Mouse (Mus musculus) T-helper 17 cell (primary cell): ENCODE results near the gene Plekhg3.

Experiments used
- in situ Hi-C, 2 experiments: fragments of 300-600 bp; cut with MboI, MseI; formaldehyde crosslinking; loops; 1 replicate in 1 of 2; 2 replicates in 1 of 2; pipeline ENCODE4 v1.15.1; 2025; ENCODE audit warnings: high pct_unique_total_duplicates in 2 of 2

Gene Plekhg3

DNA sequence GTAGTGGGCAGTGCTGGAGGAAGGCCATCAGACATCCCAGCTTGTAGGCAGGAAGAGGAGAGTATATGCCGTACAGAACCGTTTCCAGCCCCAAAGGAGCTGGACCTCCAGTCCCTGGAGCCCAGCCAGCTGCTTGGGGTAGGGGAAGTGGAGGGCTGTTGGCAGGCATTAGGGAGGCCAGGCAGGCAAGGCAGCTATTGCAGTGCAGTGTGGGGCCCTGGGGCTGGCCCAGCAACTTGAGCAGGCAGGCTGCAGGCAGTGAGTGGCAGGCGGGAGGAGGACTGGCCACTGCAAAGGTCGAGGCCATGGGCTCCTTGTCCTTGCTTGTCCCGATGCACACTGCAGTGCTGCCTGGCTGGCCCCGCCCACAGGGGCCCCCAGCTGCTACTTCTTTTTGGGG, 52.1 kb downstream of the Plekhg3 start:
- in situ Hi-C loops: loop anchor here in 1 of 2 experiments (10.0 kb wide), 1 partner anchor 62 kb away; no protein-coding TSS in a partner anchor

DNA sequence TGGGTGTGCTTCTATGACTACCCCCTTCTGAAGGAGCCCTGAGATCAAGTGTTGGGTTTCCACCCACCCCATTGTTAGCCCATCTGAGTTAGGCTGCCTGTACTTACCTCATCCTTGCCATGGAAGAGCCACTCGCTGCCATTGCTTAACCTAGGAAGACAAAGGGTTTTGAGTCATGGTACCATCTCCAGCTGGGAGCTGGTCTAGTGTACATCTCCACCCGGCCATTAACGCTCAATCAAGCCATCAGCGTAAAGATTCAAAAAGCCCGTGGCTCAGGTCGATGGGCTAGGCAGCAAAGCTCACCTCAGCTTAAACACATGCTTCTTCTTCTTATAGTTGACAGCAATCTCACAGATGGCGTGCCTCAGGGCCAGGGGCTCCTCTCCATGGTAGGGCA, 52.8 kb downstream of the Plekhg3 start:
- in situ Hi-C loops: loop anchor here in 1 of 2 experiments (10.0 kb wide), 1 partner anchor 61 kb away; no protein-coding TSS in a partner anchor

DNA sequence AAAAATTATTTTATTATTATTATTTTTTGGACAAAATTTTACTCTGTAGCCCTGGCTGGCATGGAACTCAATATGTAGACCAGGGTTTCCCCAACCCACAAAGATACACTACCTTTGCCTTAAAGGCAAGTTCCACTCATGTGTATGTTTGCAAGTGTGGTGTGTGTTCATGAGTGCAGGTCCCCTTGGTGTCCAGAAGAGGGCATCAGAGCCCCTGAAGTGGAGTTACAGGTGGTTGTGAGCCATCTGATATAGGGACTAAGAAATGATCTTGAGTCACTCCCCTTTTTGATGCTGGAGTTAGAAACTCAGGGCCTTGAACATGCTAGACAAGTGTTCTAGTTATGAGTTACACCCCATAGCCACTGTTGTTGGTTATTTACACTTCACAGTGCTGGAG, 54.3 kb downstream of the Plekhg3 start:
- in situ Hi-C loops: loop anchor here in 1 of 2 experiments (10.0 kb wide), 1 partner anchor 60 kb away; no protein-coding TSS in a partner anchor

DNA sequence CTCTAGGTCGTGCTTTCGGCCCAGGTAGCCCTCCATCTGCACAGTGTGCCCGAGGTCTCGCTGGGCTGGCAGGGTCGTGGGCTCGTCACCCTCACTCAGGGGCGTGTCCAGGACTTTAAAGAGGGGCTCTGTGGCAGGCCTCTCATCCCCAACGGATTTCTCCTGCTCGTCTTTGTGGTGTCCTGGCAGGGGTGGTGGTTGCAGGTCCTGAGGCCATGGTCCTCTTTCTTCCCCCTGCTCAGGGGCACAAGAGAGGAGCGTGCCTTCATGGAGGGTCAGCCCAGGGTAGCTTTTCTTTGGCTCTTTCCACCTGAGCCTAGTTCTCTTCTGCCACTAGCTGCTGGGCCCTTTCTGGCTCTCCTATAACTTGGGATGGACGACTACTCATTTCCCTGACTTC, 56.7 kb downstream of the Plekhg3 start:
- in situ Hi-C loops: loop anchor here in 1 of 2 experiments (10.0 kb wide), 1 partner anchor 57 kb away; no protein-coding TSS in a partner anchor

DNA sequence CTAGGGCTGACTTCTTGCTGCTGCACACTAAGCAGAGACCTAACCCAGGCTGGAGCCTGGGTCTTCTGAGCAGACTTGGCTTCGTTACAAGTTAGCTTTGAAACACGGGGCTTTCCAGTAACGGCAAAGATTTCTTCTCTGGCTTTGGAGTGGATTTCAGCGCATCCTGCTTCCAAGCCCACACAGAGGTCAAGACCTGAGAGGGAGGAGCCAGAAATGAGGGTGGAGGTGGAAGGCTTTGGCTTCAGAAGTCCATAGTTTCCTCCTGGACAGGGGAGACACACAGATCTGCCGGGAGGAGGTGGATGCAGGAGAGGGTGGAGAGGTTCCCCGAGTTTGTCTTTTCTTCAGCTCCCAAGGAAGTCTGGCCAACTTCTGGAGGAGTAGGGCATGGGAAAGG, 58.8 kb downstream of the Plekhg3 start:
- in situ Hi-C loops: loop anchor here in 1 of 2 experiments (10.0 kb wide), 1 partner anchor 55 kb away; no protein-coding TSS in a partner anchor

DNA sequence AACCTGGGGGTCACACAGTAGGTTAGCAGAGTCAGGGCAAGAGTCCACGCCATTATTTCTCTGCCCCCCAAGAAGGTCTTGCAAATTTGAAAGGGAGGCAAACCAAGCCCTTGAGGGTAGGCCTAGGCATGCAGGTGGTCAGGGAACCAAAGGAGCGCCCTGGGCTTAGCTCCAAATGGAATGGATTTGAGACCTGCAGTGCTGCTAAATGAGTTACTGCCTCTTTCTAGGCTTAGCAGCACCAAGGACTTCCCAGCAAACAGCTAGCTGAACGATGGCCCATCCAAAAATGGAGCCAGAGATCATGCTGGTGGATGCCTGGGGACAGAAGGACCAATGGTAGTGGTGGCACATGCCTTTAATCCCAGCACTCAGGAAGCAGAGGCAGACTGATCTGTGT, 60.3 kb downstream of the Plekhg3 start:
- in situ Hi-C loops: loop anchor here in 1 of 2 experiments (5.0 kb wide), 1 partner anchor 99 kb away; no protein-coding TSS in a partner anchor

- in situ Hi-C loops: loop anchor here in 1 of 2 experiments (5.0 kb wide), 1 partner anchor 100 kb away; no protein-coding TSS in a partner anchor
Observed at GRCm38 (mm10) chr12:76592213-76592612, 61.5 kb downstream of the Plekhg3 start.

GRCm38 (mm10) chr12:76593254-76593653, 62.6 kb downstream of the Plekhg3 start:
- in situ Hi-C loops: loop anchor here in 1 of 2 experiments (5.0 kb wide), 1 partner anchor 101 kb away; no protein-coding TSS in a partner anchor

GRCm38 (mm10) chr12:76593839-76594322, 63.2 kb downstream of the Plekhg3 start:
- in situ Hi-C loops: loop anchor here in 1 of 2 experiments (5.0 kb wide), 1 partner anchor 102 kb away; no protein-coding TSS in a partner anchor

DNA sequence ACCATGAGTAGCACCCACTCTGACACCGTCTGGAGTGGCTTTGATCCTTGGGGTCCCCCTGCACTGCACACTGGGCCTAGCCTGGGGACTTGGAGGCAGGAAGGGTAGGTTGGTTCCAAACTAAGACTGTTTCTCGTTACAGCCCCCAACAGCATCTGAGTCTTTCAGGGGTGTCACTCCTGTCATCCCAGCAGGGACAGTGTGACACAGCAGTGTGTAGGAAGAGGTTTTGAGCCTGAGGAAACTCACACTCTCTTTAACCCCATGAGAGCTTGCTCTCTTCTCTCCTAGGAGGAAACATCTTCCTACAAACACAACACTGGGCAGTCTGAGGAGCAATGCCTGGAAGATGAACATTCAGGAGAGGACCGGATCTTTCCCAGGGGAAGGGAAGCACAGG, 63.9 kb downstream of the Plekhg3 start:
- in situ Hi-C loops: loop anchor here in 1 of 2 experiments (5.0 kb wide), 1 partner anchor 102 kb away; no protein-coding TSS in a partner anchor

DNA sequence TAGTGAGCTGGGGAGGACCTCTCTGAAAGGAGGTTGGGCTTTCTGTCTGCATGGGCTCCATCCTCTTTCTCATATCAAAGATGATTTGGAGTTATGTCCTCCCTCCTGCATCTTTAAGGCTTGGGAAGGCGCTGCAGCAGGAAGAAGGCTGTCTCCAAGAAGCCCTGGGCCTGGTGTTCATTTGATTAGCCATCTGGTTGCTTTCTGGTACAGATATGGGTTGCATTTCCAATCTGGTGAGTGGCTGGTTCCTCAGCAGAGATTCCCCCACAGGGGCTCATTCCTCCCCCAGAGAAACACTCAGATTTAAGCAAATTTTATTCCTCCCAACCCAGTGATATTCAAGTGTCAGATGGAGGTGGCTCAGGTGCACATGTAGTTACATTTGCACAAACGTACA, 65.1 kb downstream of the Plekhg3 start:
- in situ Hi-C loops: loop anchor here in 1 of 2 experiments (5.0 kb wide), 1 partner anchor 99 kb away; no protein-coding TSS in a partner anchor

- in situ Hi-C loops: loop anchor here in 1 of 2 experiments (5.0 kb wide), 1 partner anchor 99 kb away; no protein-coding TSS in a partner anchor
Observed at GRCm38 (mm10) chr12:76596292-76597023, 65.8 kb downstream of the Plekhg3 start.

- in situ Hi-C loops: loop anchor here in 1 of 2 experiments (5.0 kb wide), 1 partner anchor 100 kb away; no protein-coding TSS in a partner anchor
Observed at GRCm38 (mm10) chr12:76597577-76598100, 66.9 kb downstream of the Plekhg3 start.

DNA sequence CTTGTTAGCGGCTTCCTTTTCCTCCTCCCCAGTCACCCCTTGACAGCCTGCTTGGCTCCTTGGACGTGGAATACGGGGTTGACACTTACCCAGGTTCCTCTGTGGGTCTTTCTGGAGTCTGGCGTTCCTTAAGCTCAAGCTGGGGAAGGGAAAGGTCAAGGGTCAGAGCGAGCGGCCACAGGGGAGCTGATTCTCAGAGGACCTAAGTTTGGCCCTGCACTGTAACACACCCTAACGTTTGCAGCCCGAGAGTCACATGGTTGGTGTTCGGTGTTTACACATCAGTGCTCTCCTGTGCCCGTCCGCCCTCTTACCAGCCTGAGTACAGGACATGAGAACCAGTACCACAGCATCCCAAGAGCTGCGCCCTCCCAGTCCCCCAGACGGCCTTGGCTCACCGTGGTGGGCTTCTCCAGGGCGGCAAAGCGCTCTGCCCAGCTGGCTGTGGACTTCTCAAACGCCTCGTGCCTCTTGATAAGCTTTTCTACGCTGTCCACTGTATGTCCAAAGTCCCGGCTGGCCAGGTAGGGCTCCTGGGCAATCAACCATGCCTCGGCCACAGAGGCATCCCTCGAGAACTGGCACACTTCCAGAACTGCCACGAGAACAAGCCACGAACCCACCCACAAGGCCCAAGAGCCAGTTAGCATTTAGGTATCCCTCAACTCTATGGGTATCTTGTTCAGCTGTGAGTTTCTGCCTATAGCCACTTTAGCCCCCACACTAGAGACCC, 67.7 kb downstream of the Plekhg3 start:
- in situ Hi-C loops: loop anchor here in 1 of 2 experiments (5.0 kb wide), 1 partner anchor 101 kb away; no protein-coding TSS in a partner anchor

- in situ Hi-C loops: no loop called here
Observed at GRCm38 (mm10) chr12:76603779-76604178, 73.1 kb downstream of the Plekhg3 start.

- in situ Hi-C loops: no loop called here
Observed at GRCm38 (mm10) chr12:76604546-76604945, 73.9 kb downstream of the Plekhg3 start.

GRCm38 (mm10) chr12:76605837-76606236, 75.1 kb downstream of the Plekhg3 start:
- in situ Hi-C loops: no loop called here

GRCm38 (mm10) chr12:76608241-76608640, 77.5 kb downstream of the Plekhg3 start:
- in situ Hi-C loops: no loop called here

DNA sequence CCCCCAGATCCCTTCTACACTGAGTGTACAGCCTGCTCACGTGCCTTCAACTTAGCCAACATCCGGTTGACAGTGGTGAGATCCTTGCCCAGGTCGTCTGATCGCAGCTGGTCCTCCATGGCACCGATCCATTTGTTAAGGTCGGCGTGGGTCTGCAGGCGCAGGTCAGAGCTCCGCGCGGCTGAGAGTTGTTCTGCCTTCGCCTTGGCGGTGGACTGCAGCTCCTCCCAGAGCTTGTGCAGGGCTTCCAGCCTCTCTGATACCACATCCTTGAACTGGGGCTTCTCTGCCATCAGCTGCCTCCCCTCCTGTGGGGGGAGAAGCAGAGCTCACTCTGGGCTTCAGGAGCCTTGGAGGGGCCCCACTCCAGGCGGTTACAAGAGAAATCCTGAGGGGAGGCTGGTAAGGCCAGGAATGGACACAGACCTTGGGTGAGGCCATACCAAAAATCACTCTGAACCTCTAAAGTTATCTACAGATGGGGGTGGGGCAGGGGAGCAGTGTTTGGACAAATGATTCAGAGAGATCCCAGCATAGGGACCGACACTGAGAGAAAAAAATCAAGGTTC, 78.4 kb downstream of the Plekhg3 start:
- in situ Hi-C loops: no loop called here

DNA sequence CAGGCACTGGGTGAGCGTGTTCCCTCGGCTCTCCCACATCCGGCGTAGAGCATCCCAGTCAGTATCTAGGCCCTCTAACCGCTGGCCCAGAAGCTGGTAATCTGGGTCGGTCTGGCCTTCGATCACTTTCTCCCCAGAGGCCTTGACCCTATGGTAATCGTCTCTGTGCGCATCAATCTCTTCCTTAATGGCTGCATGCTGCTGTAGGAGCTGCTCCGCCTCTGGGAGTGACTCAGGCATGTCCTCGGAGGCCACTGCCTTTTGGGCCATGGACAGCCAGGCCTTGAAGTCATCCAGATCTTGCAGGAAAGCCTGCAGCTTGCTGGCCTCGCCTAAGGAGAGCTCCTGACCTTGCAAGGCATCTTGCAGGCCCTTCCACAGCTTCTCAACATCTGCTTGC, 81.9 kb downstream of the Plekhg3 start:
- in situ Hi-C loops: no loop called here
